Mouse (Mus musculus) layer of hippocampus, adult 11-12 months (tissue): ENCODE data around the gene Myom3.

Experiments used
- DNase-seq: peaks from one replicate; pipeline ENCODE4 v3.0.0; 2022; ENCODE audit warnings: low spot score

Gene Myom3

DNA sequence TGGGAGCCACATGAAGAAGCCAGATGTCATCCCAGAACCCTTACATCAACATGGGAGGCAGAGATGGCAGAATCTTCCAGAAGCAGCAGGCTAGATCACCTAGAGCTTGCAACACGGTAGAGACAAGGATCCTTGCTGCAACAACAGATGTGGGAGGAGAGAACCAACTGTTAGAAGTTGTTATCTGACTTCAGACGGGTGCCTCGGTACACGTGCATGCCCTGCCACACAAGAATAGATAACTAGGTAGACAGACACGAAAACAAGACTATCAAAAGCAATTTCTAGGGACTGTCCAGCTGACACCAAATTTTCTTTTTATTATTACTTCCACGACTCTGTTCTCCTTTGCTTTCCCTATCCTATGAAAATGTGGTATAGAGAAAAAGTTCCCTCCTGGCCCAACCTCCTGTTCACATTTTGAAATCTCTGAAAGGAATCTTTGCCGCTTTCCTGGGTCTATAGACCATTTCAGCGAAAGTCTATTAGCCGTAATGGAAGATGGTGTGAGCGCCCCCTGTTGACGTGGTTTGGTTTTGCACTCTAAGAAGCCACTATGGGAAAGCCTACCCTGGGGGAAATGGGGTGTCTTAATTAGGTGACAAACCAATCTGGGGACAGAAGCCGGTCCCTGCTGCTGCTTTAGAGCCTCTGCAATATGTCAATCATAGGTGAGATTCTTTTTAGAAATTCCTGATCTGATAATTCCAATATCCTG lies 57.5 kb downstream of the Myom3 start:
- DNase-seq: peak; percentile 51

GRCm38 (mm10) chr4:135818366-135818765 lies 58.9 kb downstream of the Myom3 start:
- DNase-seq: no peak

GRCm38 (mm10) chr4:135819826-135820526 lies 60.5 kb downstream of the Myom3 start:
- DNase-seq: peak; percentile 20

DNA sequence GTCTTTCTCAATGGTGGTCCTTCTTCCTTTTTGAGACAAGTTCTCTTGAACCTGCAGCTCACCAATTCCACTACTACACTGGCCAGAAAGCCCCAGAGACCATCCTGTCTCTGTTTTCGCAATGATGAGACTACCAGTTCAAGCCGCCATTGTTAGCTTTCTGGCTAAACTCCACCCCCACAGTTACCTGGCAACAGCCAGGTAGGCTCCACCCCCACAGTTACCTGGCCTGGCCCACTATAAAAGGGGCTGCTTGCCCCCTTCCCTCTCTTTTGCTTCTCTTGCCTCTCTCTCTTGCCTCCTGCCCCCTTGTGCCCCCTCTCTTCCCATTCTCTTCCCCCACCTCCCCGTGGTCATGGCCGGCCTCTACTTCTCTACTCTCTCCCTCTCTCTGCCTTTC lies 62.3 kb downstream of the Myom3 start:
- DNase-seq: no peak

DNA sequence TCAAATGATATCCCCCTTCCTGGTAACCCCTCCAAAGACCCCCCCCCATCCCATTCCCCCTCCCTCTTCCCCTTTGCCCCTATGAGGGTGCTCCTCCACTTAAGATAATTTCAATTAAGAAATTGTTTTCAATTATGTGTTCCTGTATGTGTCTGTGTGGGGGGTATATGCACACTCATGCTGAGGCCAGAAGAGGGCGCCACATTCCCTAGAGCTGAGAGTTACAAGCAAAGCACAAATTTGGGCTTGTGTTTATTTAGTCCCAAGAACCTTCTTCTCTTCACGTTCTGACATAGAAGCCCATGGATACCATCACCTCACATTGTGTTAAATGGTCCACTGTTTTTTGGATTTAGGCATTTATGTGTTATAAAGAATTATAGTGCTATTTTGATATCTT lies 63.8 kb downstream of the Myom3 start:
- no peak for DNase-seq

- DNase-seq: no peak
Measured at GRCm38 (mm10) chr4:135824254-135824653, 64.7 kb downstream of the Myom3 start.

DNA sequence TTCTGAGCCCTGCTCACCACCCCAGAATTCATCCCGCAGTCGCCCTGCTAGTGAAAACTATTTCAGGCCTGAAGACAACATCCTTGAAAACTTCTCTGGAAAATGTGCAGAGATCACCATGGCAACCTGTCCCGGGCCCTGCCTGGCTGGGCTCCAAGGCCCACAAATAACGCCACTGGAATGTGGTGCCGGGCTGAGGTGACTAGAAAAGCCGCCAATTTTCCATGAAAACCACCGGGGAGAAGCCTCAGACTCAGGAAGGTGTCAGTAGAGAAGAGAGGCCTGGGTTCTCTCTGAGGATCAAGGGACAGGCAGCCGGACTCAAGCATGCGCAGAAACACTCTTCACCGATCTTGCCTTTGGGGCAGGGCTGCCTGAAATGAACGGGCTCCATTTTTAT lies 69.0 kb downstream of the Myom3 start:
- DNase-seq: peak; percentile 60

DNA sequence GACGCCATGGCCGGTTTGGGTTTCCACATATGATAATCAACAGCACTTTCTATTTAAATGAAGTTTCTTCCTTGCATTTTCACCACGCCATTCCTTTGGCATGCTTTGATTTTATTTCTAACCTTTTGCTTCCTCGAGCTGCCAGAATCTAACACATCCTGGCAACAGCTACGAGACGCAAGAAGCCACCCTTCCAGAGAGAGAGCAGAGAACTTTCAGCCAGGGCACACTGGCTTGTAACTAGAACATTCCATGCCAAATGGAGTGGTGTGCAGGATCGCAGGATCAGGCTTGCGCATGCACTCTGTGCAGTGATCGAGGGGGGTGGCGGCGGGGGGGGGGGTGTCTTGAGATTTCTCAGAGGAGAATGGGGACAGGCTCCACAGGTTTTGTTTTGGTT lies 72.6 kb downstream of the Myom3 start:
- no peak for DNase-seq

- DNase-seq: no peak
Measured at GRCm38 (mm10) chr4:135833301-135834123, 74.0 kb downstream of the Myom3 start.

DNA sequence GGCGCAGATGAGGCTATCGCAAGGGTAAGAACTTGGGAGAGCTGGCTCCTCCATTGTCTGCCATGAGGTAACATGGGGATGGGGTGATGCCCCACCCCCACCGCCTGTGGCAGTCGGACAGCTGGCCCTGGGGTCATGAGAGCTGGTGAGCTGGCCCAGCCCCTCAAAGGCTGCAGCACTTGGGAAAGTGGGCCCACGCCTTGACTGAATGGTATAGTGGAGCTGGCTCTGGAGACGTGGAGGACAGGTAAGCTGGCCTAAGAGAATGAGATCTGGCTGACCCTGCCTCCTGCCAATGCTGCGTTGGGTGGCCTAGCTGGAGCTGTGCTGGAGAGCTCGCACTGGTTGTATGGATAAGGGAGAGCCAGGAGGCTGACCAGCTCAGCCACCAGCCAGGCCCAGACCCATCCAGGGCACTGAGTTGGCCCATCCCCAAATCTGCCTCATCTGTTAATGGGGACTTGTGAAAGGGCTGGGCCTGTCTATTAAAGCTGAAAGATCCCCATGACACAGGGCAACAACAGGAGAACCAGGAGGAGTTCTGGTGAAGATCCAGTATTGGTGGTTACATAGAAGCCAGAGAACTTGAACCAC lies 74.7 kb downstream of the Myom3 start:
- no peak for DNase-seq

- no peak for DNase-seq
Measured at GRCm38 (mm10) chr4:135838925-135839292, 79.4 kb downstream of the Myom3 start.

DNA sequence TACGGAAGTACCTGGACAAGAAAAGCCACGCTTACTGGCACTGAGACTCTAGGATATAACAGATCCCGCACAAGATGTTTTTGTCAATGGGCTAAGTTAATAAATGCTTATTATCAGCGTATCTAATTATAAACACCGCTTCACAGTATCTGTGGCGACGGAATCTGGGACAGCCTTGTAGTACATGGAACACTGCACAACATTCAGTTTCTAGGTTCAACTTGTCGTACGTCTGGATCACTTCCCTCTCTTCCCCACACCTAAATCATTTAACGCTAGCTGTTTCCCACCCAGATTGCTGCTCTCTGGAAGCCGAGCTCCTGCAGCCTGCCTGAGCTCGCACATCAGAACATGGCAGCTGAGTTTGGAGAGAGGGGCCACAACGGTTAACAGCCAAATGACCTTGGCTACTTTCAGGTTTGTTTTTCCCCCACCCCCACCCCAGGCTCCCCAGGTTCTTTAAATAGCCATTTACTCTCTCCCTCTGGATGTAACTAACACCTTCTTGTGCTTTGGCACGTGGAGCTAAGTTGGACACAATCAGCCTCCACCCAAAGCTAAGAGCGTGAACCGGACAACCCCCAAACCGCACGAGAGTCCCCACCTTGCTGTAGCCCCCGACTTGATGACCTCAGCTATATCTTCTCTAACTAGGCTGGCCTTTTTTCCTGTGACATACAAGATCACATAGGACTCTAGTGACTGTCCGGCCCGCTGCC lies 79.9 kb downstream of the Myom3 start:
- no peak for DNase-seq

DNA sequence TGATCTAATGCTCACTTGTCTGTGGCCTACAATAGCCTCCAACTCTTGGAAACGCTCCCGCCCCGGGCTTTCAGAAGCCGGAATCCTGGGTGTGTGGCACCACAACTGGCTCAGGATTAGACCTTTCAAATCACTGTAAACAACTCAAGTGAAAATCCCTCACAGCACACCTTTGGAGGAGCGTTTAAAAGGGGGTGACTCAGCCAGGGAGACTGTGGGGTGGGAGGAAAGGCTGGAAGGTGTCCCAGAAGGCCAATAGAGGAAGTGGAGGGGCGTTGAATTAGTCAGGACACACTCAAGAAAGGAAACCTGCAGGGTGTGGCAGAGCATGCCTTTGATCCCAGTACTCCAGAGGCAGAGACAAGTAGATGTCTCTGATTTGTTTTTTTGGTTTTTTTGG lies 84.9 kb downstream of the Myom3 start:
- no peak for DNase-seq

DNA sequence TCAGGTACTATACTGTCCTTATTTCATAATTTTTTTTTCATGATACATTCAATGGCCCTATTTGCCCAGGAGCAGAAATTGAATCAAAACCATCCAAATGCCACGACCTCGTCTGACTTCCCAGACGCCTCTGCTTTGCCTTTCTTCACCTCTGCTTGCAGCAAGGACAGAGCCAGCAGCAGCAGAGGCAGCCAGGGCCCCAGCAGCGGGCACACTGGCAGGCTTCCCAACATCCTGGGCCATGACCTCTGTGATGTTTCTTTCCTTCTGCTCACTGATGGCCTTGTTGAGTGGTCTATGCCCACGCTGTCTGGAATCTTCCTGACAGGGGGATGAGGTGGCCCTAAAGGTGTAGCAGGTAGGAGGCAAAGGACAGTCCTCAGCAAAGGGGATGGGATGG lies 88.1 kb downstream of the Myom3 start:
- DNase-seq: no peak

DNA sequence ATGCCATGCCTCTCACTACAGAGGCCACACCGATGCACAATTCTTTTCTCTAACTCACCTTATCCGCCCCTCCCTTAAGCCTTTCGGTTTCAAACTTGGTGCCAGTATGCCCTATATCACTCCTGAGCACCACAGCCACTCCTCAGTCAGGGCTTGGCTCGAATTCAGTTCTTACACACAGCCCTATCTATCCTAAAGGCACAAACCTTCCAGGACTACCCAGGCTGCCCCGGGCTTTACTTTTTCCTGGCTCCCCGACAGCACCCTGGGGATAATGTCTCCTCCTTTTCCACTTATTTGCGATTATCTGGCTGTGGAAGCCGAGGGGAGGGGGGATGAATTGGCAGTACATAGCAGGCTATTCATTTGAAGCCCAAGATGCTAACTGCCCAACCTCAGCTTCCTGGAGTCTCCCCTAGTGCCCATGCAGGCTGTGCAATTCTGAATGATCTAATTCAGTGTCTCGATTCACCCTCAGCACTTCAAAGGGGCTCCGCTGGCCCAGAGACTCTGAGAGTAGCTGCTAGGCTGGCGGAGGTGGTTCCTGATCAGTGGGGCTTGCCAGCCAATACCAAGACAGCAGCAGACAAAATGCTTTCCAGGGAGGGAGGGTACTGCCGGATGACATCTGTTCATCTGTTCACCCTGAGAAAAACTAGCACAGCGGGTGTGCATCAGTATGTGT lies 91.0 kb downstream of the Myom3 start:
- DNase-seq: peak; percentile 73

DNA sequence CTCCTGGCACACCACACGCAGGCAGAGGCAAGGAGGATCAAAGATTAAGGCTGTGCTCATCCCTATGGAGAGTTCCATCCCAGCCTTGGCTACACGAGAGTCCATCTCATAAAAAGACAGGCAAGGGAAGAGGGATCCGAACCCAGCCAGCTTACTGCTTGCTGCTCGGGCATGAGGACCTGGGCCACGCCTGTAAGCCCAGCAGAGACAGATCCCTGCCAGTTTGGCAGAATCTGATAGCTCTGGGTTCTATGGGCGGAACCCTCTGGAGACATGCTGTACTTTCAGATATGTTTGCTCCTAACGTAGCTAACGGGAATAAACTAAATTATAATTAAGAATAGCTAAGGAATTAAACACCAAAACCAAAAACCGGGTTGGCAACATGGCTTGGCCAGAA lies 92.4 kb downstream of the Myom3 start:
- no peak for DNase-seq

DNA sequence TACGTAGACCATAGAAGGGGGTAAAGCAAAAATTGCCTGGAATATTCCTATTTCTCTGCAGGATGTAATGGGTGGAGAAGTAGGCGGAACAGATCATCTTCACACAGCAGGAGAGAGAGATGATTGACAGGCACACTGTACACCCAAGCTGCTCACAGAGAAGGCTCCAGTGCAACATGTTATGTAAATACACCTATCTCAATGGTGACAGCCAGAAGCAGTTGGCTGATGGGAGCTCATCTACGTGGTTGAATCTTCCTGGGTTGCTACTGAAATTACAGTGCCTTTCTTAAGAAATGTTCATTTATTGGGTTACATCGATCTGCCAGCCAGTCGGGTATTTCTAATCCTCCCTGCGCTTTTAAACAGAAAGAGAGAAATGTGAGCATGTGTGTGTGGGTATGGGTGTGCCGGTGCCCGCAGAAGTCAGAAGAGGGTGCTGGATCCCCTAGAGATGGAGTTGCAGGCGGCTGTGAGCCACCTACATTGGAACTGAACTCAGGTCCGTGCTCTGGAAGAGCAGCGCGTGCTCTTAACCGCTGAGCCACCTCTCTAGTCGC lies 94.6 kb downstream of the Myom3 start:
- DNase-seq: peak; percentile 35

- DNase-seq: no peak
Measured at GRCm38 (mm10) chr4:135854630-135855029, 95.1 kb downstream of the Myom3 start.

GRCm38 (mm10) chr4:135855080-135855479 lies 95.6 kb downstream of the Myom3 start:
- no peak for DNase-seq

DNA sequence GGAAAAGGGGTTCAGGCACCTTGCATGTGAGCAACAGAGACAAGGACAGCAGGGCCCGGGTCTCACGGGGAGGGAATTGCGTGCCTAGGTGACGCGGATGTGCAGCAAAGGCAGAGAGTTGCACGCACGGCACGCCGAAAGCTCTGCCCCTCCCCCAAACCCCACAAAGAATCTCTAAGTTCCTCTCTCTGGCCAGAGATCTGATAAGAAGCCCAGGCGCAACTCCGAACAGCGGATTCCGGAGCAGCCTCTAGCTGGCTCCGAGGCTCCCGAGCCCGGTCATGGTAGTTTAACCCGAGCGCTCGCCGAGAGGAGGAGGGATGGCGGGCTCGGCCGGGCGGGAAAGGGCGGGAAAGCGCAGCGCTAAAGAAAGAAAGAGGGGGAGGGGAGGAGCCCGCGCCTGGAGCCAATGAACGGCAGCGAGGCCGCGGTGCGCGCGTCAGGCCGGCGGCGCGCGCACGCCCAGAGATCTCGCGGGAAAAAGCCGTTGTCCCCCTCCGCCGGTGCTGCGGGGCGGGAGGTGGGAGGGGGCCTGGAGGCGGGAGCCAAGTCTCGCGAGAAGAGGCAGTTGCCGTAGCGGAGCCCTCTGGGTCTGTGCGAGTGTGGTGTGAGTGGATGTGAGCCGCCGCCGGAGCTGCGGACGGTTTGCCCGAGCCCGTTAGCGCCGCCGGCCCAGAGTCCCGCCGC lies 96.2 kb downstream of the Myom3 start, which contains the start of gene Srsf10:
Gene Srsf10 (plus strand): TSS at position 212 of the 687 bp plus-strand sequence.
- DNase-seq: peak; percentile 95
